Mouse (Mus musculus) mouse trophoblast stem cell (cell line): ENCODE measurements around the gene Miga1.
"Not testable (repeated sequence)": the region's sequence is repeated elsewhere in the genome, so short reads cannot be mapped to it uniquely, and the experiment has no call there.

Source experiments
- in situ Hi-C, 2 experiments: fragments of 300-500 bp; cut with MseI, MboI; formaldehyde crosslinking; loops; 2 replicates in 1 of 2; 3 replicates in 1 of 2; pipeline ENCODE4 v1.15.1; 2025

The Miga1 gene

DNA sequence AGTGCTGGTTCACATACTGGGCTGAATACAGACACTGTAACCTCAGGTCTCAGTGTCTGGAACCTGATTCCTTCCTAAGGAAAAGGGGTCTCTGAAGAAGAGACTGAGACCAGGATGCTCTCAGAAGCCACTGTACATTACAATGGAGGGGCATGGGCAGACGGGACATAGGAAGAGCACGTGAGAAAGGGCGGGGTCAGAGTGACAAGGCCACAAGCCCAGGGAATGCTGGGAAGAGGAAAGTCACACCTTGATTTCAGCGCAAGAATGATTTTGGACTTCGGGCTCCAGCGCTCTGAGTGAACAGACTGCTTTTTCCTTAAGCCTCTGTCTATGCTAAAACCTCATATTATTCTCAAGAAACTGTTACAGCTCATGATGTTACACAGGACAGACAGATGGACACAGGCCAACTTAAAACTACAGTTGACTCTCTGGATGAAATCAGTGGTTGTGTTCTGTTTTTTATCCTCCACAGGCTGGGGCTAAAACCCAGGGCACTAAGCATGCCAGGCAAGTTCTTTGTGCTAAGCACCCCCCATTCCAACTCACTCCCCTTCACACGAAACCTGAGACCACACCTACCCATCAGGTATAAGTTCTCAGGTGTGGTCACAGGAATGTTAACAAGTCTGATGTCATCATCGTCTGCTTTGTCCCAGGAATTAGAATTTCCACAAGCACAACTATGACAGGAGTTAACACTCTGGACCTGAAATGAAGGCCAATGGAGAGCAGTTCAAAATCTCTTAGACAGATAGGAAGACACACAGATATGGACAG lies 18.3 kb downstream of the Miga1 start:
- in situ Hi-C loops, result no loop called here

DNA sequence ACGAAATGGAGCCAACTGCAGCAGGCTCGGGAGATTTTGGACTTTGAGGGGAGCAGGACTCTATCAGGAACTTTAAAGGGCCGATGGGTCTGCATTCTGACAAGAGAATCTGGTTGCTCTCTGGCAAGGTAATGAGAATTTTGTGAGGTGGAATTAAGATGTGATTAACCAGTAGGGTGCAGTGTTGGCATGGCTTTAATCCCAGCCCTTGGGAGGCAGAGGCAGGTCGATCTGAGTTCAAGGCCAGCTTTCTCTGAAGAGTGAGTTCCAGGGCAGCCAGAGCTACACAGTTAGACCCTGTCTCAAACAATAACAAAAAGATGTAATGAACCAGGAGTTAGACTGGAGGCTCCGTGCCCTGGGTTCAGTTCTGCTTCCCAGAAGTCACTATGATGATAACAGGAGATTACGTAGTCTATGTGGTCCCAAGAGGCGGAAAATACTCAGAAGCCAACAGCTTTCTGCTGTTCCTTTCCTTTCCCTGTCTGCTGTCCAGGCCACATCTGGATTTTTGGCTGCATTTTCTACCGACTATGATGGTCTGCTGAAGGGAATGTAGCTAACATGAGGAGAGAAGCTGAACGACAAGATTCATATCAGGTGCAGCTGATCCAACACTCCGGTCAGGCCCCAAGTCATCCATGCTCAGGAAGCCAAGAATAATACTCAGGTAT lies 19.1 kb downstream of the Miga1 start:
- in situ Hi-C loops, result no loop called here

DNA sequence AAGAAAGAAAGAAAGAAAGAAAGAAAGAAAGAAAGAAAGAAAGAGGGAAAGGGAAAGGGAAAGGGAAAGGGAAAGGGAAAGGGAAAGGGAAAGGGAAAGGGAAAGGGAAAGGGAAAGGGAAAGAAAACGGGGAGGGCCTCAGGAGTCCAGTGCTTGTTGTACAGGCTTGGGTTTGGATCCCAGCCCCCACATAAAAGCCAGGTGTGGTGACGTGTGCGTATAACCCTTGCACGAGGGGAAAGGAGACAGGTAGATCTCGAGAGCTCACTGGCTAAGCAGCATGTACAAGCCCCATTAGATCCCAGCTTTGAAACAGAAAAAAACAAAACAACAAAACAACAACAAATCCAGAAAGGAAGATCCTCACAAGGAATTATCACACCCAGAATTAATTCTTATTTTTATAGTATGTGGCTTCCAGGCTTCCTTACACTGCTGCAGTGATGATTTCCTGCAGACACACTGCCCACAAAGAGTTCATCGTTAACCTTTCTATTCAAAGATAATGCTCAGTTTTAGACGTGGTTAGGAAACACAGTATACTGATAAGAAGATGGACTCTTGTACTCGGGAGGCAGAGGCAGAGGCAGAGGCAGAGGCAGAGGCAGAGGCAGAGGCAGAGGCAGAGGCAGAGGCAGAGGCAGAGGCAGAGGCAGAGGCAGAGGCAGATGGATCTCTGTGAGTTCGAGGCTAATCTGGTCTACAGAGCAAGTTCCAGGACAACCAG lies 23.6 kb downstream of the Miga1 start:
- in situ Hi-C loops, result not testable (repeated sequence)

DNA sequence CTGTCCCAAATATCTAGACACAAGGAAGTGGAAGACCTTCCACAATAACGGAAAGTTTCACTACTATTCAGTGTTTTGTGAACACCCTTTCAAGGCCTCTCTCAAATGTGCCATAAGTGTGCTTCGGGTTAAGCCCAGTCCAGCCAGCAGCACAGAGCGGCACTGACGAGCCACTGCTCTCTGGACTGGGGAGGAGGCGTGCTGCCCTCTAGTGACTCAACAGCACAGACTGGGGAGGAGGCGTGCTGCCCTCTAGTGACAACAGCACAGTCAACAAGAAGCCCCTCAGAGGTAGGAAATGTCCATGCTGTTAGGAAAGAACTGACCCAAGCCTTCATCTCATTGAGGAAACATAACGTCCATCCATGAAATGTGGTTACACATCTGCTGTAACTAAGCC lies 24.6 kb downstream of the Miga1 start:
- in situ Hi-C loops, result no loop called here

DNA sequence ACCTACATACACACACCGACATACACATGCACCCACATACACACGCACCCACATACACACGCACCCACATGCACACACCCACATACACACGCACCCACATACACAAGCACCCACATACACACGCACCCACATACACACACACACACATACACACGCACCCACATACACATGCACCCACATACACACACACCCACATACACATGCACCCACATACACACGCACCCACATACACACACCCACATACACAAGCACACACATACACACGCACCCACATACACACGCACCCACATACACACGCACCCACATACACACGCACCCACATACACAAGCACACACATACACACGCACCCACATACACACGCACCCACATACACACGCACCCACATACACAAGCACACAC lies 25.5 kb downstream of the Miga1 start:
- in situ Hi-C loops, result not testable (repeated sequence)

DNA sequence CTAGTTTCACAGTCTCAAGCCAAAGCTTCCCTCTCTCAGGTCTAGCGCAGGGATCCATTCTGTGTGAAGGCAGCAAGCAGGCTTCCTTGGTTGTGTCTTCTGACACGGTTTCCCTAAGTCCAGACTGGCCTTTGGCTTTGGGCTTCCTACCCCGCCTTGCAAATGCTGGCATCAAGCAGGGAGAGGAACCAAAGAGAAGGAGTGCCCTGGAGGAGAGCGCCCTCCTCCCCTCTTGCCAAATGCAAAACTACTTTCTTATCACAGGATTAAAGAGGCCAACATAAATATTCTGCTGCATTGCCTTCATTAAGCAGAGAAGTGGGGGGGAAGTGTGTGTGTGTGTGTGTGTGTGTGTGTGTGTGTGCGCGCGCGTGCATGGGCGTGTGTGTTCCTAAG lies 31.0 kb downstream of the Miga1 start:
- in situ Hi-C loops, result no loop called here

DNA sequence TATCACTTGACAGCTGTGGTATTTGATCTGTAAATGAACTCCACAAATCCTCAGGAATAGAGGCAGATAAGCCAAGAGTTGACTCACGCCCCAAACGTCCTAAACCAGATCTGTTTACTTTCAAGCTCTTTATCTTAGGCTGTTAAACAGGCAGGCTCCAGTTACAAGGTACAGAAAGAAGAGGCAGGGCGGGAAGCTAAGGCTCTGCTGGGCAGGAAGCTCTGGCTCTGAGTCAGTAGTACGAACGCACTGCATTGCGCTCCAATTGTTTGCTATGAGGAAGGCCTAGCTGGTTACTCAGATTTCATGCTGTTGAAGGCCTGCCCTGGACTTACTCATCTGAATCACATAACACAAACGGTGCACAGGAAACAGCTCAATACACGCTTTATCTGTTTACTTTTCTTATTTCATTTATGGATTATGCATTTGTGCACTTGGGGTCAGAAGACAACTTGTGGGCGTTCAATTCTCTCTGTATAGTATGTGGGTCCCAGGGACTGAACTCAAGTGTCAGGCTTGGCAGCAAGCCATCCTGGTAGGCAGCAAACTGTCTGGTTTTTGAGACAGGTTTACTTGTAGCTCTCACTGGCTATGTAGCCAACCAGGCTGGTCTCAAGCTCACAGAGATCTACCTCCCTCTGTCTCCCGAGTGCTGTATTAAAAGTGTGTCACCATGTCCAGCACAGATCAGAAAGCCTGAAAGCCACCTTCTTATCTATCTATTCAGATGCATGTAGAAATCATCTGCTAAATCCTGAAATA lies 31.5 kb downstream of the Miga1 start:
- in situ Hi-C loops, result no loop called here

DNA sequence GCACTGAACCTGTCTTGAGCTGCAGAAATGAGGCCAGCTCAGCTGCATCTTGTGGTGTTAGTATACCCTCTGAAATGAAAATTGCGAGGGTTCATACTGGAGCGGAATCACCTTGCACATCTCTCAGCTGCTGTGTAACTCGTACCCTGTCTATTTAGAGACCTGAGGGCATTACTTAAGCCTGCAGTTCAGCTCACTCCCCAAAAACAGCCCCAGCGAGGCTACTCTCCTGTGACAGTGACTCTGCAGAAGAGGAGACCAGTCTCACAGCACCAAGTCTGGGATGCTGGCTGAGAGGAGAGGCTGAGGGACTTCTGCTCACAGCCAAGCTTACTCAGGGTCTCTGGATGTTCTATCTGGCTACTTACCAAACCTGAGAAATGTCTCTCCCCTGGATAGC lies 34.2 kb downstream of the Miga1 start:
- in situ Hi-C loops, result no loop called here

DNA sequence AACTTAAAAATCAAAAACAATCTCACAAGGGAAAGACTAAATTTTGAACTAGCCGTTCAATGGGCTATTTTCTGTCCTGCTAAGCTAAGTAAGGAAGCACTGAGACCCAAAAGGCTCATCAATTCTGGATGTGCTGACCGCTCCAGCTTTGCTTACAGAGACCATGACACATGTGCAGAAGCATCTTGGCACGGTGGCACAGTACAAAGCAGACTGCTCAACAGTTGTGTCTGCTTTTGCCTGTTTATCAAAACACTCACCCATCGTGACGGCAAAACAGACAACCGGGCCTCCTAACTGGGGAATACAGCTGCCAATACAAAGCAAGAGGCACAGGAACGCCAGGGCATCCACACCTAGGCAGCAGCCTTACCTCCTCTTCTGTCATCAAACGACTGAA lies 35.1 kb downstream of the Miga1 start:
- in situ Hi-C loops, result no loop called here

DNA sequence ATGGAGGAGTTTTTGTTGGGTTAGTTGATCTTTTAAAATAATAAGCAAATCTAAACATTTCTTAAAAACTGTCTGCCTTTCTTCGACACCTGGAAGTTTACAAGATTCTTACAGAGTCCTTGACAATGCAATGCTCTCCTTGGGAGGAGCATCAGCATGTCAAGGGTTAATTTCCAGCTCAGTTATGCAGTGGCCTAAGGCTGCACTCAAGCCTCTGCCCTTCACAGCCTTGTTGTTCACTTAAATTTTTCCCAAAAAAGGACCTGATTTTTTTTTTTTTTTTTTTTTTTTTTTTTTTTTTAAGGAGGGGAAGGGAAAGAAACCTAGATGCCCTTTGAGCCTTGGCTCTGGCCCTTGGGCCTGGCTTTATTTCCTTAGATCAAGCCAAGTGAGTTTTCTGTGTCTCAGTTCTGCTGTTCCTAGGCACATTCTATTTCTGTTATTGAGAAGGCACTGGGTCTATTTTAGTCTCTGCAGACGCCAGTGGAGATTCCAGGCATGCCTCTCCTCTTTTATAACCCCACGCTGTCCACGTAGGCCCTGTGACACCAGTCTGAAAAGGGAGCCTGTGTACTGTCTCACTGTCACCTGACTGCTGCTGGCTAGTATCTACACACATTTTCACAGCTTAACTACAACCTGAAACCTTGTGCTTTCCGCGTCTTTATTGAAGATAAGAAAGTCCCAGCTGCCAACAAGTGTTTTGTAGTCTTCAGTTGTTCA lies 36.0 kb downstream of the Miga1 start:
- in situ Hi-C loops, result no loop called here

DNA sequence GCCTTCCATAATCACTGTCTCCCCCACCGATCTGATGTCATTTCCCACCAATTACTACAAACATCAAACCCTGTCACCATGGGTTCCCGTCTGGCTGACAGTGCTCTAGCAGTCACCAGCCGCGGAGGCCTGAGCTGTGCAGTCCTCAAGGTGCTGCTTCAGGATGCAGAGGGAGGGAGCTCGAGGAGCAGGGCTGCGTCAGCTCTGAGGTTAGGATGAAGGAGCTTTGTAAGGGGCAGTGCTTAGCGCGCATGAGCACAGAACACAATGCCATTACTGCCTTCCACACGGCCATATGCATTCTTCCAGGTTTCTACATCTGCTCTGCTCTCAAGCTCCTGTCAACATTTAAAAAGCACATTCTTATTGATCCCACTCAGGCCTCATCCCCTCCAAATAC lies 37.2 kb downstream of the Miga1 start:
- in situ Hi-C loops, result no loop called here

DNA sequence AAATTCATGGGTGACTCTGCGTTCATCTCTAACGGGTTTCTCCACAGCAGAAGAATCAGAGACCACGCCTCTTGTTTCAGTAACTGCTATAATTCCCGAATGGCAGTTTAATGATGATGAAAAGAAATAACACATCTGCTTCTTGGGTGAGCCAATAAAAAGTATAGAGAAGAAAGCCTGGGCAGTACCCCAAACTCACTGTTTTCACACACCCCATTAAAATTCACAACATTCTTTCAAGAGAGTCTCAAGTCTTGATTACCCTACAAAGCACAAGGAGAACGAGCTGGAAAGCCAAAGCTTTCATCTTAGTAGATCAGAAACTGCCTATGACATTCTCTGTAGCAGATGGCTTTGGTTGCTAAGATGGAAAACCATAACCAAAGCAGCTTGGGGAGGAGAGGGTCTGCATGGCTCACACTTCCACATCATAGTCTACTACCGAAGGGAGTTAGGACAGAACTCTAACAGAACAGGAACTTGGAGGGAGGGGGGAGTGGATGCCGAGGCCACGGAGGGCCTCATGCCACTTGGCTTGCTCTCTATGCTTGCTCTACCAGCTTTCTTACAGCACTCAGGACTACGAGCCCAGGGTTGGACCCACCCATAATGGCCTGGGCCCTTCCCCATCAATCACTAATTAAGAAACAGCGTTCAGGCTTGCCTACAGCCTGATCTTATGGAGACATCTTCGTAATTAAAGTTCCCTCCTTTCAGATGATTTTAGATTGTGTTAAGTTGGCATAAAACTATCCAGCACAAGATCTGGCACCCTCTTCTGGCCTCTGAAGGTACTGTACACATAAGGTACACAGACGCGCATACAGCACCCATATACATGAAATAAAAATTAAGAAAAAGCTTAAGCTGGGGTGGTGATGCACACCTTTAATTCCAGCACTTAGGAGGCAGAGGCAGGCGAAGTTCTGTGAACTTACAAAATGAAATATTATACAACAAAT lies 39.5 kb downstream of the Miga1 start:
- in situ Hi-C loops, result no loop called here

DNA sequence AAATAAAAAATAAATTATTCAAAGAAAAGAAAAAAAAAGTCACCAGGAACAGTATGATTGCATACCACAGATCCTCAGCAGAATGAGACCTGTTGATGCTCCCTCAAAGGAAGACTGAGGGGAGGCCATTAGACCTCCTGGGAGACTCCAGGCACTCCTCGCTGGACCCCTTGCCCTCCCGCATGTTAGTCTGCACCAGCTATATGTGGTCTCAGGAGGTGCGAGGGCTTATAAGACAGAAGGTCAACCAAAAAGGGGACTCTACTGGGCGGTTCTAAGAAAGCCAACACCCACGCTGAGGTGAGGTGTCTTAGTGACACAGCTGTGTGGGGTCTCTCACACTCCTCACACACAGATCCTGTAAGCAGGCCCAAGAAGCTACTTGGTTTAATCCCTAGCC lies 44.3 kb downstream of the Miga1 start:
- in situ Hi-C loops, result no loop called here

DNA sequence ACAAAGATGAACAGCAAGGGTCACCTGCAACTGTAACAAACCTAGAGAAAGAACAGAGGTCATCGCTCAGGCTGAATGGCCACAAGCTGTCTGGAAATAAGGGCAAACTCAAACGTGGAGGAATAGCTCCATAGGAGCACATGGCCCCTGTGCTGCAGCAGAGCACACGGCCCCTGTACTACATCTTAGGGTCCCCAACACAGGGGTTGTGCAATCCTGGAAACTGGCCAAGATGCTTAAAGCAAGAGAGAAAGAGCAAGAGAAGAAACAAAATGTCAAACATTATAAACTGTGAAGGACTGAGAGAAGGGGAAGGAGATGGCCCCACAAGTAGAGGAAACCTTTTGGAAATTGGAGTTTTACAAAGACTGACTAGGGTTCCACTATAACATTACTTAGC lies 45.8 kb downstream of the Miga1 start:
- in situ Hi-C loops, result no loop called here

DNA sequence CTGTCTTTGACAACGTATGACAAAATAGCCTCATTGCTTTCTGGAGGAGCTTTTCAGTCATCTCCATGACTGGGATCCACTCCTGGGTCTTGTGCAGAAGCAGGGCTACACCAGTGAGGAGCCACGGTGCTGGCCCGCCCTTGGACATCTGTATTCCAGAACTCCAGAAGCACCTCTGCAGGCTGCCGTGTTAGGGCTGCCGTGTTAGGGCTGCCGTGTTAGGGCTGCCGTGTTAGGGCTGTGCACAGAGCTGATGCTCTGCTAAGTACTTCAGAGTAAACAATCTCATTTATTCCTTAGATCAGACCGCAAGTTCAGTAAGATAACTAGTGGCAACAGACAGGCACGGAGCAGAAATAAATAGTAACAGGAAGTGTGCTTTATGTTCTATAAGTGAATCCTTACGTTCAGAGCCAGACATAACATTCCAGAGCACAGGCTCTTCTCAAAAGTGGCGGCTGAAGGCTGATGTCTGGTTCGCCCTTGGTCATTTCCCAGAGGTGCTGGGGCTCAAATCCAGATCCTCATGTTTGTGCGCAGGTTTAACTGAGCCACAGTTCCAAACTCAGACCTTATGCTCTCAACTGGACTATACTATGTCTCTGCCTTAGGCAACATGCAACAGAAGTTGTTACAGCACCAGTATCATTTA lies 46.6 kb downstream of the Miga1 start:
- in situ Hi-C loops, result no loop called here

DNA sequence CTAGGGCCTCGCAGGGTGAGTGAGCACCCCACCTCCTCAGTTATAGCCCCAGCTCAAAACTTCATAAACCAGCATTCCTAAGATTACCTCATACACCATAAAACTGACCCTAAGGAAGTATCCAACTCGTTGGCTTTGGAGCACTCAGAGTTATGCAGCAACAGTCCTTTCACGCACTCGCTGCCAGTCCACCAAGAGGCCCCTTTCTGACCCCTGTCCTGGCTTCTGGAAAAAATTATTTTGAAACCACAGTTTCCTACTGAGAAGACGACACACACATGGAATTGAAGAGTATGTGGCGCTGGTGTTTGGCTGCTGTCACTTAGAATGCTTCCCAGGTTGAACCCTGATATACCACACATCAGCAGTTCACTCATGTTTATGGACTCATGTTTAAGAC lies 48.3 kb downstream of the Miga1 start:
- in situ Hi-C loops, result no loop called here

DNA sequence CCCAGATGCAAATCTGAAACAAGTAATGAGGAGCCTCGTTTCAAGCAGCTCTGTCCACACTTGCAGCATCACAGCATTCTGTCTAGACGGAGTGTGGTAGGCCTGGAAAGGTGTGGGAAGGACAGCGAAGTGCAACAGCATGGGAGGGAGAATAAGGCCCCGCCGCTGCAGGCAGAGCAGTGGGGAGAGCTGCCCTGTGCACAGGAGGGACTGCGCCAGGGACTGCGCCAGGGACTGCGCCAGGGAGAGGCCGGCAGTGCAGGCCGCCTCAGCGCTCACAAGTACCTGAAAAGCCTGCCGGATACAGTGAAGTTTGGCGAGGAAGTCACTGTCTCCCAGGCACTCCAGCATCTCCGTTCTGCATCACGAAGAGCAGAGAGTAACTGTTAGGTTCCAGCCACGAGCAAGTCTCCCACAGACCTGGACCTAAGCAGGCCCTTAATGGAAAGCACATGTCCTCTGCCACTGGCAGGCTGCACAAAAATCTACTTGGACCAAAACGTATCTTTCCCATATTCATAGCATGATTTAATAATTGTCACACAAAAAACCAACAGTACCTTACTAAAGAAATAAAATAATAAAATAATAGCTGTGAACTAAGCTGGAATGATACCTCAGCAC lies 49.9 kb downstream of the Miga1 start:
- in situ Hi-C loops, result no loop called here

DNA sequence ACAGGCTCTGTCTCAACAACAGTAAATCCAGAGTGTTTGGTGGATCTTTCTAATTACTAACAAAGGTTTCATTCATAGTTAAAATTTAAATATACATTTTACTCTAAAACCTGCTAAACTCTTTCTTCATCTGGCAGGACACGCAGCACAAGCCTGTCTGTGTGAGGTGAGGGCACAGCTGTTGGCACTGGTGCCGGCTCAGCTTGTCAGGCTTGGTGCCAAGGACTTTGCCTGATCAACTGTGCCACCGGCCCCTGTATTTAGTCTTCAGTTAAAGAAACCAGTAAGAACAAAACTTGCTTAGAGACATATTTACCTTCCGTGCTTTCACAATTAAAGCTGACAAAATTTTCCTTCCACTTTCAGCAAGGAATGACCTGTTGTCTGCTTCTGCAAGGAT lies 51.5 kb downstream of the Miga1 start:
- in situ Hi-C loops, result no loop called here

DNA sequence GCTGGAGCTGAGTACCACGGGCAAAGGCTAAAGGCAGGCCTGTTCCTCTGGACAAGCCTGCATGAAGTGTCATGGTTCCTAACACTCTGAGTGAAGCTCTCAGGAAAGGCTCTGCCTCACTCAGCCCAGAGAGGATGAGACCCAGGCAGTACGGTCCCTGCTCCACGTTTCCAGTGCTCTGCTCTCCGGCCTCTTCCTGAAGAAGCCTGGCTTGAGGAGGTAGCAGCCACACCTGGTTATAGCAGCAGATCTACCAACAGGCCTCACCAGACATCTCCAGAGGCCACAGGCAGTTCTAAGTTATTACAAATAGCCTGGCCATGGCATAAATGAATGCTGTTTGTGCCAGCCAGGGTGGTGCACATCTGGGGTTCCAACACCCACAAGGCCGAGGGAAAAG lies 51.9 kb downstream of the Miga1 start:
- in situ Hi-C loops, result no loop called here
